Mouse (Mus musculus): ENCODE results near the gene Cnnm1. TPM values are rescaled to one million over a fixed set of nuclear protein-coding genes. Genes with fewer than 3 reads are reported as not detected.

Cnnm1 gene
- polyA plus RNA-seq, 1 experiment from 2014 or later = 0.92 TPM

GRCm38 (mm10) chr19:43527131-43527530 is 86.9 kb downstream of the Cnnm1 start:
- no peak overlapping the region for H3K27ac ChIP-seq
- peaks cover 25% of the 10 kb centered on the region for H3K27me3 ChIP-seq
- H3K9me3 ChIP-seq = no peaks in the 10 kb centered on the region
- H3K4me2 ChIP-seq = no peak overlapping the region
- no peaks in the 10 kb centered on the region for H3K36me3 ChIP-seq (replicated peaks)
- H3K9ac ChIP-seq = no peak overlapping the region
- no peak for ATAC-seq (ENCODE audit: low FRiP score)
- peaks cover 24% of the 10 kb centered on the region for H3K4me1 ChIP-seq
- no peak overlapping the region for H3K4me3 ChIP-seq (replicated peaks)
- WGBS = 6% methylated on average over 11 of the region's 11 CpGs

GRCm38 (mm10) chr19:43528056-43528587 is 87.9 kb downstream of the Cnnm1 start:
- Histone ChIP-seq H3K4me3 (replicated peaks) (no peak overlapping the region), H3K36me3 (replicated peaks) (no peaks in the 10 kb centered on the region), H3K27ac (no peak overlapping the region), H3K9me3 (no peaks in the 10 kb centered on the region), H3K9ac (no peak overlapping the region), H3K4me1 (peaks cover 18% of the 10 kb centered on the region), H3K27me3 (peaks cover 25% of the 10 kb centered on the region), H3K4me2 (no peak overlapping the region)
- ATAC-seq (ENCODE audit: low FRiP score) = no peak
- WGBS = 71% methylated on average over 8 of the region's 8 CpGs

GRCm38 (mm10) chr19:43530197-43530770 is 90.0 kb downstream of the Cnnm1 start:
- H3K27ac ChIP-seq = no peak overlapping the region
- peak overlapping the region; percentile 50 for H3K4me2 ChIP-seq
- under 1% methylated on average over 13 of the region's 13 CpGs for WGBS
- no peaks in the 10 kb centered on the region for H3K36me3 ChIP-seq (replicated peaks)
- peaks cover 3% of the 10 kb centered on the region for H3K4me1 ChIP-seq
- peak; percentile 83 for ATAC-seq (ENCODE audit: low FRiP score)
- no peaks in the 10 kb centered on the region for H3K9me3 ChIP-seq
- H3K27me3 ChIP-seq = peaks cover 25% of the 10 kb centered on the region
- peak overlapping the region; percentile 18; the same call in 1 of the 2 replicates for H3K4me3 ChIP-seq (replicated peaks)
- no peak overlapping the region for H3K9ac ChIP-seq

- Histone ChIP-seq H3K4me1 (no peaks in the 10 kb centered on the region), H3K27ac (no peak overlapping the region), H3K9ac (no peak overlapping the region), H3K4me3 (replicated peaks) (no peak overlapping the region), H3K36me3 (replicated peaks) (no peaks in the 10 kb centered on the region), H3K9me3 (no peaks in the 10 kb centered on the region), H3K4me2 (no peak overlapping the region), H3K27me3 (peaks cover 23% of the 10 kb centered on the region)
- ATAC-seq (ENCODE audit: low FRiP score) = no peak
- 32% methylated on average over 12 of the region's 12 CpGs for WGBS
Observed at GRCm38 (mm10) chr19:43530921-43531320, 90.7 kb downstream of the Cnnm1 start.

GRCm38 (mm10) chr19:43535372-43535771 is 95.1 kb downstream of the Cnnm1 start:
- ATAC-seq (ENCODE audit: low FRiP score) = no peak
- Histone ChIP-seq H3K4me3 (replicated peaks) (no peak overlapping the region), H3K27me3 (0 out of 2 replicates have a peak, but pooled peaks cover 13% of the 10 kb centered on the region), H3K4me2 (no peak overlapping the region), H3K4me1 (no peaks in the 10 kb centered on the region), H3K9ac (no peak overlapping the region), H3K27ac (no peak overlapping the region), H3K36me3 (replicated peaks) (no peaks in the 10 kb centered on the region), H3K9me3 (no peaks in the 10 kb centered on the region)
- 96% methylated on average over 3 of the region's 3 CpGs for WGBS

GRCm38 (mm10) chr19:43546337-43547117 is 106.3 kb downstream of the Cnnm1 start:
- Histone ChIP-seq H3K9ac (no peak overlapping the region), H3K27me3 (peaks cover 40% of the 10 kb centered on the region), H3K9me3 (no peaks in the 10 kb centered on the region), H3K4me3 (replicated peaks) (0 out of 2 replicates have a peak overlapping the region, but pooled peaks have one; percentile 1), H3K36me3 (replicated peaks) (no peaks in the 10 kb centered on the region), H3K4me2 (peak overlapping the region; percentile 35), H3K4me1 (peaks cover 13% of the 10 kb centered on the region), H3K27ac (no peak overlapping the region)
- 8% methylated on average over 19 of the region's 19 CpGs for WGBS
- no peak for ATAC-seq (ENCODE audit: low FRiP score)

Other genes with a start within 250 kb of the Cnnm1 start
- 2.7 and 3.8 TPM in 2 replicates for gene Hpse2, start 52.1 kb upstream of the Cnnm1 start, polyA plus RNA-seq (2016; fragmentation: Nextera tagmentation; extraction: Ambion mirVana)
- 57.6 and 58.8 TPM in 2 replicates for gene Got1, start 84.2 kb downstream of the Cnnm1 start, polyA plus RNA-seq (2016; fragmentation: Nextera tagmentation; extraction: Ambion mirVana)
- gene Nkx2-3, start 171.9 kb downstream of the Cnnm1 start, polyA plus RNA-seq (2016; fragmentation: Nextera tagmentation; extraction: Ambion mirVana) = 6.3 and 8.3 TPM in 2 replicates
- gene Slc25a28, start 234.4 kb downstream of the Cnnm1 start, polyA plus RNA-seq (2016; fragmentation: Nextera tagmentation; extraction: Ambion mirVana) = 17.5 and 18.1 TPM in 2 replicates
- 10.2 TPM in 2 replicates for gene Entpd7, start 249.2 kb downstream of the Cnnm1 start, polyA plus RNA-seq (2016; fragmentation: Nextera tagmentation; extraction: Ambion mirVana)

Data from forebrain, embryonic 12.5 days (tissue).